Mouse (Mus musculus) intestine, embryonic 16.5 days (tissue): ENCODE measurements around the gene Slc25a35. TPM values are rescaled to one million over a fixed set of nuclear protein-coding genes. Genes with fewer than 3 reads are reported as not detected.
"Not testable (repeated sequence)": the region's sequence is repeated elsewhere in the genome, so short reads cannot be mapped to it uniquely, and the experiment has no call there.

ENCODE experiments used
- ATAC-seq: fragments of 200-750 bp; cut with Nextera tagmentation; 2 replicates; pipeline ENCODE4 v1.8.0; 2017; ENCODE audit warnings: moderate TSS enrichment, moderate library complexity
- H3K27ac ChIP-seq: fragments of 300-500 bp; sonication (generic); 2 replicates; pipeline ENCODE4 v1.5.1; 2014; ENCODE audit warnings: mild to moderate bottlenecking, low read length
- H3K27me3 ChIP-seq: fragments of 300-500 bp; sonication (generic); replicated peaks from 2 replicates; pipeline ENCODE4 v1.6.1; 2014; ENCODE audit warnings: low read length, control low read depth, mixed read lengths; ENCODE audit not compliant: control insufficient read depth, insufficient read depth
- H3K36me3 ChIP-seq: fragments of 300-500 bp; sonication (generic); 2 replicates; pipeline ENCODE4 v1.6.1; 2014; ENCODE audit warnings: low read length, control low read depth; ENCODE audit not compliant: control insufficient read depth, insufficient read depth
- H3K4me1 ChIP-seq: fragments of 300-500 bp; sonication (generic); 2 replicates; pipeline ENCODE4 v1.6.1; 2014; ENCODE audit warnings: low read length, control low read depth, mixed read lengths; ENCODE audit not compliant: control insufficient read depth, insufficient read depth
- H3K4me2 ChIP-seq: fragments of 300-500 bp; sonication (generic); 2 replicates; pipeline ENCODE4 v1.6.1; 2014; ENCODE audit warnings: low read depth, low read length, control low read depth
- H3K4me3 ChIP-seq: fragments of 300-500 bp; sonication (generic); 2 replicates; pipeline ENCODE4 v1.5.1; 2014; ENCODE audit warnings: mild to moderate bottlenecking, low read length
- H3K9ac ChIP-seq: fragments of 300-500 bp; sonication (generic); 2 replicates; pipeline ENCODE4 v1.6.1; 2014; ENCODE audit warnings: low read depth, low read length
- H3K9me3 ChIP-seq: fragments of 300-500 bp; sonication (generic); 2 replicates; pipeline ENCODE4 v1.6.1; 2016; ENCODE audit warnings: low read length, control low read depth; ENCODE audit not compliant: control insufficient read depth
- WGBS: fragments of 180-500 bp; shearing (Covaris S2); extraction: QIAGEN DNeasy Blood & Tissue Kit; methylation state at CpG from one replicate; pipeline ENCODE4 v1.1.7; 2014; 5-methylcytosine and 5-hydroxymethylcytosine counted together
- polyA plus RNA-seq: library from polyadenylated mRNA; unstranded; fragments of >200 nt; fragmentation: Nextera tagmentation; extraction: Ambion mirVana; gene quantifications from 2 replicates; pipeline ENCODE4 v1.2.1, GENCODE M21; 2015

The Slc25a35 gene
- polyA plus RNA-seq, 1 experiment from 2014 or later: 3.5 TPM

DNA sequence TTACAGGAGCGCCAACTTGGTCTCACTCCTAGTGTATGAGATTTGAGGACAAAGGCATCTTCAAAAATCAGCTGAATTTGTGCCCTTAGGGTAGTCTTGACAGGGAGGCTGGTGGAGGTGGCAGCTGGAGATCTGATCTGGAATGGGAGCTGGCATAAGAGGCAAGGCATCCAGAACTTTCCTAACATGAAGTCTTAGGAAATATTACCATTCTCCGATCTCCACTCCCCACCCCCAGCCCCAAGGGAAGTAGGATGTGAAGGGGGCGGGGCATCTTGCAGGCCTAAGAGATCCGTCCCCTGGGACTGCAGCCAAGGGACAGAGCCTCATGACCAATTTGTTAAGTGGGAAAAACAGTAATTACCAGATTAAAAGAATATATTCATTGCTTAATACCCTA, 2.3 kb downstream of the Slc25a35 start:
- no peaks in the 10 kb centered on the region for H3K9me3 ChIP-seq
- H3K9ac ChIP-seq: no peak overlapping the region
- H3K36me3 ChIP-seq: no peaks in the 10 kb centered on the region
- H3K4me2 ChIP-seq: no peak overlapping the region
- ATAC-seq: no peak
- H3K4me3 ChIP-seq: no peak overlapping the region
- 69% methylated on average over 4 of the region's 4 CpGs for WGBS
- H3K27me3 ChIP-seq: no peaks in the 10 kb centered on the region
- no peak overlapping the region for H3K27ac ChIP-seq
- H3K4me1 ChIP-seq: peaks cover 26% of the 10 kb centered on the region

DNA sequence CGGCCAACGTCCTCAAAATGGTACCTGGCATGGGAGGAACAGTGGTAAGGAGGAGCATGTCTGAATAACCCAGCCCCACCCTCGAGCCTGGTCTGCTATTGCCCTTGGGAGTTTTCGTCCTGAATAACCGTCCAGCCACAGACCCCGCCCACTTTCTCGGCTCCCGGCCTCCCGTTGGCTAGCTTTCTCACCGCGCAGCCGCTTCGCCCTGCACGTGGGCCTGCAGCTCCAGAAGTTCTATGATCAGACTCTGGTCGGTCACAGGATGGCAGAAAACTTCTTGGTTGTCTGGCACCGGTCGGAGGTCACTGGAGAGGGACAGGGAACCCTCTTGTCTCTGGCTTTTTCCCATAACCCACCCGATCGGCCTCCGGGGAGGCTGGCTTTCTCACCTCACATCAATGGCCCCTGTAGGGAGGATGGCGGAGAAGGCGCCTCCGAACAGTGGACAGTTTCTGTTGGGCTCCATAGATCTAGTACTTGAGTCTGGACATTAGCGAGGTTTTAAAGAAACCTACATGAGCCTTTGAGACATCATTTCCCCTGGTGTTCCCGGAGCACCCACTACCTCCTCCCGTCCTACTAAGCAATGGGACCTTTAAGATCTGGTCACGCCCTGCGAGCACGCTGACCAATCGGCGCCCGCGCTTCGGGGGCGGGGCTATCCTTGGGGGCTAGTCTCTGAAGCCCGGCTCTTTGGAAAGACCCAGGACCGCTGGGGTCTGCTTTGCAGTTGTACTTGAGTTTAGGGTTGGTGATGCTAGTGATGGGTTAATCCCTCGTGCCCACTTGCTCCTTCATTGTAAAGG, 5.5 kb downstream of the Slc25a35 start:
- H3K9me3 ChIP-seq, H3K27me3 ChIP-seq, H3K36me3 ChIP-seq, H3K27ac ChIP-seq: not testable (repeated sequence)
- peak overlapping the region; percentile 52 for H3K4me3 ChIP-seq
- peaks cover 19% of the 10 kb centered on the region for H3K4me1 ChIP-seq
- H3K4me2 ChIP-seq: peak overlapping the region; percentile 64
- H3K9ac ChIP-seq: peak overlapping the region; percentile 64
- peak; percentile 93 for ATAC-seq
- under 1% methylated on average over 37 of the region's 38 CpGs for WGBS

DNA sequence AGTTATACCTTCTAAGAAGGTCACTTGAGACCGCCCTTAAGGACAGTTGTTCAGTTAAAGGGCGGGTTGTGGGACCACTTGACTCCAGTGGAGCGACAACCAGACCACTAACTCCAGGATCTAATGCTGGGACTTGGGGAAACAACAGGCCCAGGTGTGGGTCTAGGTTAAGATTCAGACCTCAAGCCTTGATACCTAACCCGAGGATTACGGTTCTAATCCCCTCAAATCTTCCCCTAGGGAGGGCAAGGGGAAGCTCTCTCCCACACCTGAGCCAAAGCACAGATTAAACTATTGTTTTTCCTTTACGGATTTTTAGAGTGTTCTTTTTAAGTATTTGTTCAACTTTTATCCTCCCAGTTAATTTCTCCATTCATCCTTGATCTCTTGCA, 6.1 kb downstream of the Slc25a35 start:
- H3K4me2 ChIP-seq: peak overlapping the region; percentile 64
- no peaks in the 10 kb centered on the region for H3K36me3 ChIP-seq
- WGBS: 28% methylated on average over 6 of the region's 6 CpGs
- no peaks in the 10 kb centered on the region for H3K27me3 ChIP-seq
- no peak for ATAC-seq
- H3K4me1 ChIP-seq: peaks cover 13% of the 10 kb centered on the region
- H3K4me3 ChIP-seq: peak overlapping the region; percentile 52
- no peak overlapping the region for H3K27ac ChIP-seq
- no peaks in the 10 kb centered on the region for H3K9me3 ChIP-seq
- 0 out of 2 replicates have a peak overlapping the region, but pooled peaks have one; percentile 22 for H3K9ac ChIP-seq

DNA sequence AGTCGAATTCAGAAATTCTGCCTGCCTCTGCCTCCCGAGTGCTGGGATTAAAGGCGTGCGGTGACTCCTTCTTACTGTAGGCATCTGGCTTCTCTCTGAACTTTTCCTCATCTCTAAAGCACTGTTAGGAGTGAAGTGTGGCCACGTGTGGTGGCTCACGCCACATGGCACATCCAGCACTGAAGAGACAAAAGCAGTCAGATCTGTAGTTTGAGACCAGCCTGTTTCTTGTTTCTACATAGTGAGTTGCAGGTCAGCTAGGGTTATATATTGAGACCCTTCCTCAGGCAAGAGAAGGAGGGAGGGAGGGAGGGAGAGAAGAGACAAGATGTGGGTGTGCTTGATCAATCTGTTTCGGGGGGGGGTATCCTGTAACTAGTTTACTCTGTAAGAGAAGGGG, 7.2 kb downstream of the Slc25a35 start, which contains the start of gene Rangrf:
Gene Rangrf, minus strand, starts transcription at position 101 of the 400 bp plus-strand sequence.
- 79% methylated on average over 7 of the region's 7 CpGs for WGBS
- no peak for ATAC-seq
- peak within 1 kb of the TSS; percentile 64 for H3K4me2 ChIP-seq
- no peaks in the 10 kb centered on the region for H3K27me3 ChIP-seq
- H3K36me3 ChIP-seq: no peaks in the 10 kb centered on the region
- 0 out of 2 replicates have a peak within 1 kb of the TSS, but pooled peaks have one; percentile 22 for H3K9ac ChIP-seq
- H3K27ac ChIP-seq: no peak within 1 kb of the TSS
- peaks cover 12% of the 10 kb centered on the region for H3K4me1 ChIP-seq
- H3K4me3 ChIP-seq: peak within 1 kb of the TSS; percentile 52
- H3K9me3 ChIP-seq: no peaks in the 10 kb centered on the region

DNA sequence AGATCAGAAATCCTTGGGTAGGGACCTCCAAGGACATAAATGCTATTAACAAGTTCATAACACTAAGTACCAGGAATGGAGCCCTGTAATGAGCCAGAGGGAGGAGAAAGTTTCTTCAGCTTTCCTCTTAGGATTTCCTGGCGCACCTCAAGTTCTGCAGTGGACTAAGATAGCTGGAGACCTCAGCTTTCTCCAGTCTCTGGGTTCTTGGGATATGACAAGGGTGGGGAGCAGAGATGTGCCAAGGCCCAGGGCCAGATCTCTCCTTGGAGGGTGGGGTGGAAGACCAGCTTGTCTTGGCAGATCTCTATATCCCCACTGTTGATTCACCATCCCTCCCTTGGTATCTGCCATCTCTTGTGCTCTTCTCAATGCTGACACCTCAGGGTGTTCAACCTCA, 7.7 kb downstream of the Slc25a35 start:
- no peak overlapping the region for H3K27ac ChIP-seq
- no peaks in the 10 kb centered on the region for H3K27me3 ChIP-seq
- H3K4me2 ChIP-seq: no peak overlapping the region
- 81% methylated on average over 1 of the region's 1 CpGs for WGBS
- no peak overlapping the region for H3K9ac ChIP-seq
- no peak for ATAC-seq
- peaks cover 11% of the 10 kb centered on the region for H3K4me1 ChIP-seq
- H3K36me3 ChIP-seq: no peaks in the 10 kb centered on the region
- H3K9me3 ChIP-seq: no peaks in the 10 kb centered on the region
- H3K4me3 ChIP-seq: no peak overlapping the region

DNA sequence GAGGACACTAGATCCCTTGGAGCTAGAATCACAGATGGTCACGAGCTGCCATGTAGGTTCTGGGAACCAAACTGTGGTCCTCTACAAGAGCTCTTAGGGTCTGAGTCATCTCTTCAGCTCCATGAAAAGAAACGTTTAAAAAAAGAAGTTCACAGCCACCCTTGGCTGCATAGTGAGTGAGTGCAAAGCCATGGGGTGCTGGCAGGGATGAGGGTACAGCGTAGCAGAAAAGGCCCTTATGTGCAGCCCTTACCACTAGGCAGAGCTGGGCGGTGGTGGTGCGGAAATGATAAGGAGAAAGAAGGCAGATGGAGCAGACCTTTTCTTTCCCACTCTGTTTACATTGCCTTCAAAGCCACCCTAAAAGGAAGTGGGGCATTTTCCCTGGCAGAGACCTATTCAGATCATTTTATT, 11.4 kb downstream of the Slc25a35 start:
- Histone ChIP-seq H3K9ac (no peak overlapping the region), H3K9me3 (no peaks in the 10 kb centered on the region), H3K27ac (peak overlapping the region; percentile 43), H3K4me2 (no peak overlapping the region), H3K4me1 (peaks cover 6% of the 10 kb centered on the region), H3K36me3 (no peaks in the 10 kb centered on the region), H3K27me3 (no peaks in the 10 kb centered on the region), H3K4me3 (no peak overlapping the region)
- peak; percentile 60 for ATAC-seq
- WGBS: 44% methylated on average over 5 of the region's 5 CpGs

DNA sequence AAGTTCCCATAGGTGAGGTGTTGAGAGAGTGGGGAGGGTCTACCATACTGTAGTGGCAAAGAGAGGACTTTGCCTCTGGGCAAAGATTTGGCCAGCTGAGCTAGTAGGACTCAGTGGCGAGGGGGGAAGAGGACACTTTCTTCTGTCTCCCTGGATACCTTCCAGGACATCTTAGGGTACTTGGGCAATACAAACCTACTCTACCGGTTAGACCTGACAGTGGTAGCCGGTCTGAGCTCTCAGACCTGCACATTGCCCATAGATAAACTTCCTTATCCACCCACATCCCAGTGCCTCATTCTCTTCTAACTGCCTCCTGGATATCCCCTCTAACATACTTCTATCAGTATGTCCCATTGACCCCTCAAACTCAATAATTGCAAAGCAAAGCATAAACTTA, 13.0 kb downstream of the Slc25a35 start:
- ATAC-seq: peak; percentile 78
- peak overlapping the region; percentile 26; the same call in 1 of the 2 replicates for H3K27ac ChIP-seq
- H3K9me3 ChIP-seq: no peaks in the 10 kb centered on the region
- H3K4me1 ChIP-seq: peaks cover 6% of the 10 kb centered on the region
- H3K27me3 ChIP-seq: no peaks in the 10 kb centered on the region
- no peak overlapping the region for H3K4me3 ChIP-seq
- 63% methylated on average over 3 of the region's 3 CpGs for WGBS
- no peak overlapping the region for H3K4me2 ChIP-seq
- no peak overlapping the region for H3K9ac ChIP-seq
- H3K36me3 ChIP-seq: no peaks in the 10 kb centered on the region

DNA sequence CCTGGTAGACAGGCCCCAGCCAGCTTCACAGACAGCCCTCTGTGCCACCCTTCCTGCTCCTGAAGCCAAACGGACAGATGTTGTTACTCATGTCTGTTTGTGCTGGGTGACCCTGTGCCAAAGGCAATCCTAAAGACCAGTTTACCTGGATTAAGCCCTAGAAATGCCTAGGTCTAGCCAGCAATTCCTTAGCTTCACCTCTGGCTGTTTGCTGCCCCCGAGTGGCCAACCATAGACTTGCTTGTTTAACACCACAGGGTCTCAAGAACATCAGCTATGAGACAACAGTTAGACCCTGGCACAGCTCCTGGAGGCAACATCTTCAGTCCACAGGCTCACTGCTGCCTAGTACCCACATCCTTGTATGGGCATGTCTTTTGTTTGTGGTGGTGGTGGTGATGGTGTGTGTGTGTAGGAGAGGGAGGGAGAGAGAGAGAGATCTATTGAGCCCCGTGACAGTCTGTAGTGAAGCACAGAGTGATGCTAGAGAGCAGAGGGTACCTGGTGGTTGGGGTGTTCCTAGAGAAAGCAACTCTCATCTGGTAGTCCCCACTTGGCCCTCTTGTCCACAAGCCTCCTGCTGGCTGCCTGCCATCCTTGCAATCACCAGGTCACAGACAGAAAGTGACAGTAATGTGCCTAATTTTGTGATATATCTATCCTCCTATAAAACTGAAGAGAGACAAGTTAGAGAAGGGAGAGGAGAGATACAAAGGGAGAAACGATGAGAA, 14.9 kb downstream of the Slc25a35 start:
- H3K4me2 ChIP-seq: no peak overlapping the region
- H3K27ac ChIP-seq: no peak overlapping the region
- 21% methylated on average over 4 of the region's 4 CpGs for WGBS
- peaks cover 4% of the 10 kb centered on the region; the same call in 1 of the 2 replicates for H3K36me3 ChIP-seq
- H3K27me3 ChIP-seq: no peaks in the 10 kb centered on the region
- H3K9ac ChIP-seq: no peak overlapping the region
- no peaks in the 10 kb centered on the region for H3K9me3 ChIP-seq
- H3K4me3 ChIP-seq: no peak overlapping the region
- ATAC-seq: peak; percentile 69
- H3K4me1 ChIP-seq: peaks cover 6% of the 10 kb centered on the region

DNA sequence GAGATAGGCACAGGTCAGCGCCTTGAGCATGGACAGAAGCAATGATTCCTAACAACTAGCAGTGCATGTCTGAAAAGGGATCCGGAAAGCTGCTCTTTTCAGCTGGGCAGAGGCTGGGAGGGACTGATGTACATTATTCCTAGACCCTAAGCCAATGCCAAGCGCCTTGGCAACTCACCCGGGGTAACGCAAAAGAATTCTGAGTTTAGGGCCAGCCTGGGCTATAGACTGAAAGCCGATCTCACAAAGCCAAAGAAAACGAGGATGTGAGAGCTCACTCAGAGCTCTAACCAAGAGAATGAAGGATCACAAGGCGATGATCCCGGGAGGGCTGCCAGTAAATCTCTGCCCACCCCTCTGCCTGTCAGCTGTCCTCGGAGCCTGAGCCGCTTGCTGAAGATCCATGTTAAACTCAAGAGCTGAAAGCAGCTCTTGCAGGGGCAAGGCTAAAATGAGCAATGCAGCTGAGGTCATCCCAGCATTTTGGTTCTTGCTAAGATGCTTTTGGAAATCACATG, 19.5 kb downstream of the Slc25a35 start:
- Histone ChIP-seq H3K36me3 (peaks cover 22% of the 10 kb centered on the region), H3K27ac (no peak overlapping the region), H3K4me2 (no peak overlapping the region), H3K9me3 (no peaks in the 10 kb centered on the region), H3K4me3 (no peak overlapping the region), H3K4me1 (no peaks in the 10 kb centered on the region), H3K9ac (no peak overlapping the region), H3K27me3 (no peaks in the 10 kb centered on the region)
- 90% methylated on average over 11 of the region's 11 CpGs for WGBS
- ATAC-seq: no peak
